Mouse (Mus musculus) right cerebral cortex, postnatal 25 days (tissue): Measurements from ENCODE around the gene Anxa5.
A peak's percentile ranks its signal among the peaks of the same experiment; 100 is the strongest.

Experiments
- DNase-seq: peaks from one replicate; pipeline ENCODE4 v3.0.0; 2022

Gene Anxa5

DNA sequence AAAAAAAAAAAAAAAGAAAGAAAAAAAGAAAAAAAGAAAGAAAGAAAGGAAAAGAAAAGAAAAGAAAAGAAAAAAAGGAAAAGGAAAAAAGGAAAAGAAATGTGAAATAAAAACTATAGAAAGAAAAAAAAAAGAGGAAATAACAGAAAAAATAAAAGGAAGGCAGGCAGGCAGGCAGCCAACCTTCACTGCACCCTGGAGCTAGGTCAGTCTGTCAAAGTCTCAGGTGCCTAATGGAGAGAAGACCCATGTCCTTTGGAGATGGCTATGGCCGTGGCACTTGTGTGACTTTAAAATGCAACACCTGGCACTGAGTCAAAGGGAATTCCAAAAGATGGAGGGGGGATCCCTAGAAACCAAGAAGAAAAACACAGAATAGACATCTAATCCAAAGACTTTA, 12.7 kb upstream of the Anxa5 start:
- DNase-seq, result no peak

DNA sequence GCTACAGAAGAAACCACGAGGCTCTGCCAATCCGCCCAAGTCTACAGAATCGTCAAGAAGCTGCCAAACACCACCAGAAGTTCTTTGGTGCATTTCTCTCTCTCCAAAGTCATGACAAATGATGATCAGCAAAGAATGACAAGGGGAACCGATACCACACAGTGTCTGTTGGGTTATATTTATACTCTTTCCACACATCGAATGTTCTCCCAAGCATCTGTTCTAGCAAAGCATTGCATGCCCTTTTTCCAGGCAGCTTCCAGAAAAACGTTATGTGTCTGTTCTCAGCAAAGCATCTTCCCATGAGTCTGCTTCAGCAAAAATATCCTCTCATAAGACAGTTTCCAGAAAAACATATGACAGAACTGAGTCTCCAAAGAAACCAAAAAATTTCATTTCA, 11.2 kb upstream of the Anxa5 start:
- DNase-seq, result no peak

DNA sequence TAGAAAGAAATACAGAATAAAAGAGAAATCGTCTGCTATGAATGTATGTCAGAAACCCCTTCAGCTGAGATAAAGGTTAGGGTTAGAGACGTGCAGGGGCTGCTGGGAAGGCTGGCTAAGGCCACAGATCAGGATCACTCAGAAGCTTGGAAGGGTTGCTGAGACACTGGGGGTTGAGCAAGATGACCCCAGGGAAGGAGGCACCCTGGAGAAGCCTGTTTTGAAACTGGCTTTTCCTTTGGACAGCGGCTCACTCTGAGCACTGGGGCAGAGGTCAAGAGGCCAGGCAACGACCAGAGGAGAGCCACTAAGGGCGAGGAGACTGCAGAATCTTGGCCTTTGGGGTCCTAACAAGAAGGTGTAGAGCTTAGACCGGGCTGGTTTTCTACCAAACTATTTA, 10.5 kb upstream of the Anxa5 start:
- DNase-seq, result no peak

- no peak for DNase-seq
These were observed 8.6 kb upstream of the Anxa5 start for GRCm38 (mm10) chr3:36484292-36484691.

GRCm38 (mm10) chr3:36482940-36483339, 7.2 kb upstream of the Anxa5 start:
- no peak for DNase-seq

DNA sequence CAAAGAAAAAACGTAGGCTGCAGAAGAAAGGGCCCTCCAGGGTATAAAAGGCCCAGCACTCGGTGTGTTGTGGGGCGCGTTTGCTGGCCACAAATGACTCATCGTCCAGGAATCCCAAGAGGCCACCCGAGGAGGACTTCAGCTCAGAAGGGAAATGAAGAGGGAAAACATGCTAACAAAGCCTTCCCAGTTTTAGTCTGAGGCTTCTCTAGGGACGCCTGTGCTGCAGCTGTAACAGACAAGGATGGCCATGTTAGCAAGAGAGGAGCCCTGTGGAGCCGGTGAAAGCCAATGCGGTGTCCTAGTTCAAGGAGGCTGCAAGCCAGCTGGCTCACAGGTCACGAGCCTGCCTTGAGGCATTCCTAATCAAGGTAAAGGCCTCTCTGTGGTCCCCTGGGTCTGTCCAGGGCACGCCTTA, 6.1 kb upstream of the Anxa5 start:
- DNase-seq, result peak; percentile 26

- DNase-seq, result no peak
These were observed 4.8 kb upstream of the Anxa5 start for GRCm38 (mm10) chr3:36480486-36480885.

DNA sequence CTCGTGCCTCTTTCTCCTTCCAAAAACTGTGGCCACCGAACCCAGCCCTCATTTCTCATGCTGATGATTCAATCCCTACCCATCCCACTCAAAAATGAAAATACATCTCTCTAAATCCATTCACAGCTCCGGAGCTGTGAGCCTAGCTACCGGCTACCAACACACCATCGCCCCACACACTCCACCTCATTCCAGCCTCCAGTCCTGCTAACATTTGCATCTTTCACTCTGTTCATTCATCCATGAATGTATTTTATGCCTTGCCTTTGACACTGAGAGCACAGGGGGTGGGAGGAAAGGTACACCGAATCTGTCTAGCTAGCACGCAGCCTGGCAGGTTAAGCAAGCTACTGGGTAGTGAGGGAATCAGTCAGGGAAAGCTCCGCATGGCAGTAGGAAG, 3.1 kb upstream of the Anxa5 start:
- peak; percentile 27 for DNase-seq

DNA sequence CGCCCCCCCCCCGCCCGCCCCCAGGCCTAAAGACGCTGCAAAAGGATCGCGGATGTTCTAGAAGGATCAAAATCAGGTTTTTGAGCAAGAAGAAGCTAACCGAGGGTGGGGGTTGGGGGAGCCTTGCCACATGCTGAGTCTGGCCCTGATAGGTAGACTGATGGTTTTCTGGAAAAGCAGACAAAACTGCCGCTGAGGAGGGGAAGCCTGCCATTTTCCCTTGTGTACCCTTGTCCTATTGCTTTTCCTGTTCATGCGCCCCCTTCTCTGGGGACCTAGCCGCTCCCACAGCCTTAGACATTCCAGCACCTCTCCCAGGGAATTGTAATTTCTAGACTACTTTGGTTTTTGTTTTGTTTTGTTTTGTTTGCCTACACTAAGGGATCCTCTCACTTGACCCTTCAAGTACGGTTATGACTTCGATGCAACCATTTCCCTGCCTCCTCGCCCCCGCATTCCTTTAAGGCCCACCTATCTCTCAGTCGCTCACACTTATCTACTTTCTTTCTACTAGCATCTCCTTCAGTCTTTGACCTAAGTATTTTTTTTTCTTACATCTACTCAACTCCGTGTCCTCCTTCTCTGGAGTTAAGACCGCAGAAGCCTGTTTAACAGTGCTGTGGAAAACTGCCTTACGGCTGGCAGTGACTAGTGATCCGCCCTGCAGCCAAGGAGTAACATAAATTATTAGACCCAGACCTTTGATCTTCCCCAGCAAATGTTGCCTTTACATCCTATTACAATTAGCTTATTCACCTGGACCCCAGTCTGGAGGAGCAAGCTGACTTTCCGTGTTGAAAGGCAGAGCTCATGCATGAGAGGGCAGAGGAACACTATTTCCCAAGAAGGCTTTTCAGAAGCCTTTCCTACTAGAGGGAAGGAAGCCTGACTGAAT, 814 bp upstream of the Anxa5 start:
- no peak for DNase-seq

DNA sequence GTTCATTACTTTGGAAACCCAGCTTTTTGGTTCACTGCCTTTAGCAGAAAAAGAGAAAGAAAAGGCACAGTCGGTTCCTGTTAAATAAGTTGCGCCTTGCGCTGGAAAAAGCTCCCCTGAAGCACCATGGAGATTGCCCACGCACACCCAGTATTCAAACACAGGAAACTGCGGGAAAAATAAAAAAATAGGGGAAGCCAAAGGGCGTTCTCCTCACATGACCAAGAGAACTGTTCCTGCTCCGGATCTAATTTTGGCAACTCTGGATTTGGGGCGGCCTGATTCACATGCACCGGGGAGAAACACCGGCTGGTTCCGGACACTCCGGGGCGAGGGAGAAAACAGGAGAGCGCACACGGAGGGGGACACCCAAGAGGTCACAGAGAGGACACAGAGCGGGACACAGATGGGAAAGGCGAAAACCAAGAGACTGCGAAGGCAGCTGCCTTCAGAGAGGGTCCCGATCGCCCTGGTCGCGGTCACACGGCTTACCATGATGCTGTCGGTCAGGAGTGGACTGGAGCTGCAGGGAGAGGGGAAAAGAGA, 683 bp downstream of the Anxa5 start:
- DNase-seq, result peak; percentile 44

GRCm38 (mm10) chr3:36474421-36474820, 1.3 kb downstream of the Anxa5 start:
- DNase-seq, result no peak

DNA sequence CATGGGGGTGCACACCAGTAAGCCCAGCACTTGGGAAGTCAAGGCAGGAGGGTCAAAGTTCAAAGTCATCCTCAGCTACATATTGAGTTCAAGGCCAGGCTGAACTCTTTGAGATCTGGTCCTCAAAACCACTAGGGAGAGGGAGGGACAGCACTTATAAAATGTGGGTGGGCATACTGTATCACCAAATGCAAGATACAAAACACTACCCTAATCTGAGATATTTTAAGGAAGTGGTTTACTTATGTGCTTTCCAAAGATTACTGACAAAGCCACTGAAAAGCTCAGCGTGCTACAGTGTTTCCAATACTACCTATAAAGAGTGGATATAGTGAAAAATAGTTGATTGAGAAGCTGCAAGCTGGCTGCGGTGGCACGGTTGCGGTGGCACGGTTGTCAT, 2.5 kb downstream of the Anxa5 start:
- DNase-seq, result no peak

DNA sequence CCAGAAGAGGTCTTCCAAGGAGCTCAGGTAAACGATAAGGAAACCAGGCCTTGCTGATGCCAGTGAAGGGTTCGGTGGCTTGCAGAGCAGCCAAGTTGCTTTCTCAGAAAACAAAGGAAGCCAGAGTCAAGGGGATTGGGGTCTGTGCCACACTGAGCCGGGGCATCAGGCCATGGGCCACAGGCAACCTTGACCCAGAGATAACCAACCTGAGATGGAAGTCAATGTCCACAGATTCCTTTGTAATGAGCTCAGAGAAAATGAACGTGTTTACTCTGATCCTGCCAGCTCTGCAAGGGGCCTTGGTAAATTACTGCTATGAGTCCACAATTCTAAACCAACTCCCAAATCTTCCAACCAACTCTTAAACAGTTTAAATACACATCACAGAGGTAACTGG, 3.8 kb downstream of the Anxa5 start:
- DNase-seq, result no peak

DNA sequence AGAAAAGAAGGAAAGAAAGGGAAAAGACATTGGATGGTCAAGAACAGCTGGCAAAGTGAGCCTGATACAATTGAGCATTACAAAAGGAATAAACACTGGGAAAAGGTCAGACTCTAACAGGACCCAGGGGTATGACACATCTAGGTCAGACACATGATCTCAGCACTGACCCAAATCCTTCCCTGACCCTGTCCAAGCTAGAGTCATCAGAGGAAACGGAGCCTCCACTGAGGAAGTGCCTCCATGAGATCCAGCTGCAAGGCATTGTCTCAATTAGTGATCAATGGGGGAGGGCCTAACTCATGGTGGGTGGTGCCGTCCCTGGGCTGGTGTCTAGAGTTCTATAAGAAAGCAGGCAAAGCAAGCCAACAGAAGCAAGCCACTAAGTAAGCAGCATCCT, 6.8 kb downstream of the Anxa5 start:
- no peak for DNase-seq

- DNase-seq, result no peak
These were observed 8.1 kb downstream of the Anxa5 start for GRCm38 (mm10) chr3:36467632-36468031.

DNA sequence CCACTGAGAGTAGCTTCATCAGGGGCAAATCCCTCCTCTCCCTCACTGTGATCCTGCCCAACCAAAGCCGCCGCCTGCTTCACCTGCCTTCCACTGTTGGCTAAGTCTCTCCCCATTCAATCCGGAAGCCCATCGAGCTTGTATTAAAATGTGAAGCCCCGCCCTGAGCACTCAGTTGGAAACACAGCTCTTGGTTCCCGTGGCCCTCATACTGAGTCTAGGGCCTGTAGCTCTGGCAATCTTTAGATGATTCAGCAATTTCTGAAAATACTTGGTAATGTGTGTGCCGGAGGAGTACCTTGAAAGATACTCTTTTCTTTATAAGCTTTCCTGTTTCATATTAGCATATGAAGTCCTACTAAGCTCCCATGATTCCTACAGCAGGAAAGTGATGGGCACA, 10.2 kb downstream of the Anxa5 start:
- no peak for DNase-seq

GRCm38 (mm10) chr3:36462348-36462747, 13.3 kb downstream of the Anxa5 start:
- no peak for DNase-seq

- no peak for DNase-seq
These were observed 13.9 kb downstream of the Anxa5 start for GRCm38 (mm10) chr3:36461819-36462218.

DNA sequence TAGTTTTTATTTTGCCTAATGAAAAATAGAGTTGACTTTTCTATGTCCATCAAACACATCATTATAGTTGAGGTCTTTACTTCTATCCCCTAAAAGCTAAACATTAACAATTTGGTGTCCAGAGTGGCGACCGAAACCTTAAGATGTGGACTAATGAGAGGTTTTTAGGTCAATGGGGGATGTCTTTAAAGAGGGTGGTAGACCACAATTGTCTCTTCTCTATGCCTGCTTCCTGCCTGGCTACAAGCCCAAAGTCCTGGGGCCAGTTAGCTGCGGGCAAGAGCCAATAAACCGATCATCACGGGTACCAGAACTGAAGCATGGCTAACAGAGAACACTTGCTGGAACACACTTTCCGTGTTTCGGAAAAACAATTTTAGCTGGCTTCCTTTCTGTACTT, 15.0 kb downstream of the Anxa5 start:
- DNase-seq, result no peak

DNA sequence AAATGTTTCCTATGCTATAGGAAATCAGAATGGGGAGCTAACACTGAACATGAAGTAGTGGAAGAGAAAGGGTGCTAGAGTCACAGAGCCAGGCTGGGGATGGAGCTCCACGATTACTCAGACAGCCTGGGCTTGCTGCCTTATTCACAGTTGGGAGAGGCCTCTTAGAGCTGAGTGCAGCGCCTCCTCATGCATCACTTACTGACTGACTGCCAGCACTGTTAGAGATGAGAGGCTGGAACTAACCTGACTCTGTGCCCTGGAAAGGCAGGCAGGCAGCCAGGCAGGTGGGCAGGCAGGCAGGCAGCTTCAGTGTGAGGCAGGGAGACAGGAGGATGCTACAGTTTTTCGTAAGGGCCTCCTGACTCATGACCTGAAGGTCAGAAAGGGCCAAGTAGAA, 20.1 kb downstream of the Anxa5 start:
- peak; percentile 35 for DNase-seq

DNA sequence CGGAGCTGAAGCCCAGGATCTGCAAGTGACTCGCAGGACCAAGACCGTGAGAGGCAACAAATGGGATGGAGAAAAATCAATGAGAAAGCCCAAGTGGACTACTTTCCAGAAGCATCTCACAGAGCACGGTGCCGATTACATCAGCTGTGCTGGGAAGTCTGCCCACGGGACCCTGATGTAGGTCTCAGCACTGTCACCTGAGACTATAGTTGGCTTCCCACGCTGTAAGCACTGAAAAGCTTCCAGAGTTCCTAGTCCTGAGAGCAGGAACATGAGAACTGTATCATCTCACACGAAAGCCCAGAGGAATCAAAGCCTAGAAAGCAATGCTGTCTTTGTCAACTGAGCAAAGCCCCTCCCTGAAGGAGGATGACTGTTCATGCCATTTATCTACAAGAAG, 20.6 kb downstream of the Anxa5 start:
- no peak for DNase-seq

- DNase-seq, result no peak
These were observed 23.2 kb downstream of the Anxa5 start for GRCm38 (mm10) chr3:36452502-36452901.

DNA sequence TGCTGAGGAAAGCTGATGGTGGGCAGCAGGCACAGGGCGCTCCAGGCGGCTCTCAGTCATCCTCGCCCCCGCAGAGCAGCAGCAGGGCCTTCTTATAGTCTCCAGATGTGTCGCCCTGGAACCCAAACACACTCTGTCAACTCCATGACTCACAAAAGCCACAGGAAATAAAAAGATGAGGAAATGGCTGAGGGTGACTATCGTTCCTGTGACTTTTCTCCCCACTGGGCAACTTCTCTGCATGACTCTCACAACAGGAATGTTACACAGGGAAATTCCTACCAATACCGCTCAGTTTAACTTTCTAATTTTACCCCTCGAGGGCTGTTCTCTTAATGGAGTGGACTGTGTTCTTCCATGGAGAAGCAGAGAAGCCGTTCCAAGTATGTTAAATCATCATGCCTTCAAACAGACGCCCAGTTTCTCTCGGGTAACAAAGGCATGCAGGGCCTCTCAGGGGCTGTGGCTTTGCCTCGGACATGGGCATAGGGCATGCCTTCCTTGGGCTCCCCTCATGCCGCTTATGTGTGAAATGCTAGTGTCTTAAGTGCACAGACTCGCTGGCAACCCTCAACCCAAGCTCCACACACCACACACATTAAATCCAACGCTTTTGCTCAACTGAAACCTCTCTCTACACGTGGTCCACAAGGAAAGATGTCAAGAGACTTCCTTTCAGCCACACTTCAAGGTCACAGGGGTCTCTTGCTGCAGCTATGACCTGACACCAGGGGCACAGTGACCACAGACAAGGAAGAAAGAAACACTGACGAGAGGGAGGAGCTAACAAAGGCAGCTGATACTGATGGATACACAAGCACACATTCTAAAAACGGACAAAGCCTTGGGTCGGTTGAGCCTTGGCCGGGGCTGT, 26.2 kb downstream of the Anxa5 start:
- no peak for DNase-seq

DNA sequence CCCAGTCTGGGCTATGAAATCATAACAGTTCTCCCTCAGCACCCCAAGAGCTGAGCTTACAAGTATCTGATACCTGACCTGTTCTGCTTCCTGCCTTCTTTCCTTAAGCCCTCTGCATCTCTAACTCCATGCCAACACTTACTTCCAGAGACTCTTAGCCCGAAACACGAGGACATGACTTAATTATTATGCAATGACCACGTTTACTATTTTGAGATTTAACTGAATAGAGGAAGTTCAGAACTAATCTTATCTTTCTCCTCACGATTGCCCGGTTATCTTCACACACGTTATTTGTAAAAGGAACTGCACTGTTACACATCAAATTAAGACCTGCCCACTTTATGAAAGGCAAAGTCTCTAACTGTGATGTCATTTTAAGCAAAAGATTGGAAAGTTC, 28.8 kb downstream of the Anxa5 start:
- no peak for DNase-seq
